Mouse (Mus musculus) lung, embryonic 15.5 days (tissue): Measurements from ENCODE around the gene Ptrh2. TPM values are rescaled to one million over a fixed set of nuclear protein-coding genes. Genes with fewer than 3 reads are reported as not detected.

Experiments
- ATAC-seq: fragments of 200-750 bp; cut with Nextera tagmentation; 2 replicates; pipeline ENCODE4 v1.8.0; 2017; ENCODE audit warnings: moderate number of reproducible peaks, borderline replicate concordance; ENCODE audit not compliant: low FRiP score, low TSS enrichment; ENCODE audit errors: extremely low read depth
- H3K27ac ChIP-seq: fragments of 300-500 bp; sonication (generic); 2 replicates; pipeline ENCODE4 v1.5.1; 2015; ENCODE audit warnings: moderate library complexity, mild to moderate bottlenecking, inconsistent platforms
- H3K27me3 ChIP-seq: fragments of 300-500 bp; sonication (generic); 2 replicates; pipeline ENCODE4 v1.6.1; 2015; ENCODE audit warnings: inconsistent platforms
- H3K36me3 ChIP-seq: fragments of 300-500 bp; sonication (generic); 2 replicates; pipeline ENCODE4 v1.6.1; 2015; ENCODE audit warnings: inconsistent platforms
- H3K4me1 ChIP-seq: fragments of 300-500 bp; sonication (generic); 2 replicates; pipeline ENCODE4 v1.6.1; 2015; ENCODE audit warnings: inconsistent platforms
- H3K4me2 ChIP-seq: fragments of 300-500 bp; sonication (generic); 2 replicates; pipeline ENCODE4 v1.6.1; 2015; ENCODE audit warnings: inconsistent platforms, mild to moderate bottlenecking, moderate library complexity
- H3K4me3 ChIP-seq: fragments of 300-500 bp; sonication (generic); 2 replicates; pipeline ENCODE4 v1.5.1; 2015; ENCODE audit warnings: mild to moderate bottlenecking, inconsistent platforms
- H3K9ac ChIP-seq: fragments of 300-500 bp; sonication (generic); 2 replicates; pipeline ENCODE4 v1.6.1; 2015; ENCODE audit warnings: inconsistent platforms
- H3K9me3 ChIP-seq: fragments of 300-500 bp; sonication (generic); 2 replicates; pipeline ENCODE4 v1.6.1; 2016; ENCODE audit warnings: inconsistent platforms
- WGBS: fragments of 180-500 bp; shearing (Covaris S2); methylation state at CpG from one replicate; pipeline ENCODE4 v1.1.7; 2015; 5-methylcytosine and 5-hydroxymethylcytosine counted together
- polyA plus RNA-seq: library from polyadenylated mRNA; unstranded; fragments of >200 nt; fragmentation: Nextera tagmentation; extraction: Ambion mirVana; gene quantifications from 2 replicates; pipeline ENCODE4 v1.2.1, GENCODE M21; 2015

Ptrh2 gene
- polyA plus RNA-seq, 1 experiment from 2014 or later, result 32.0 TPM

GRCm38 (mm10) chr11:86701151-86701550 lies 17.4 kb downstream of the Ptrh2 start:
- Histone ChIP-seq H3K9me3 (no peaks in the 10 kb centered on the region), H3K27ac (no peak overlapping the region), H3K36me3 (peaks cover 90% of the 10 kb centered on the region), H3K4me2 (no peak overlapping the region), H3K4me1 (no peaks in the 10 kb centered on the region), H3K9ac (no peak overlapping the region), H3K27me3 (no peaks in the 10 kb centered on the region), H3K4me3 (no peak overlapping the region)
- no peak for ATAC-seq
- WGBS, result 91% methylated on average over 4 of the region's 4 CpGs

DNA sequence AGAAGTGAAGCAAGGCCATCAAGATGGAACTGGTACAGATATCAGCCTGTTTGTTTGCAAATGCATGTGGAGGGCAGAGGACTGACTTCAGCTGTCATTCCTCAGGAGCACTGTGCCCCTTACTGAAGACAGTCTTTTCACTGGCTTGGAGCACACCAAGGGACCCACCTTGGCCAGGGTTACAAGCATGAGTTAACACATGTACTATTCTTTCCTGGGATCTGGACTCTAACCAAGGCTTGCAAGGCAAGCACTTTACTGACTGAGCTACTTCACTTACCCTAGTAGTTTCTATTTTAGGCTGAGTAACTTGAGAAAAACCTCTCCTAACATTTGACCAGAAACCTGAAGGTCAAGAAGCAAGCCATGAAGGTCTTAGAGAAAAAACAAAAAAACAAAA lies 30.8 kb downstream of the Ptrh2 start:
- H3K4me1 ChIP-seq, result no peaks in the 10 kb centered on the region
- no peak for ATAC-seq
- peaks cover 69% of the 10 kb centered on the region for H3K36me3 ChIP-seq
- H3K27ac ChIP-seq, result no peak overlapping the region
- no peak overlapping the region for H3K9ac ChIP-seq
- H3K27me3 ChIP-seq, result no peaks in the 10 kb centered on the region
- no peaks in the 10 kb centered on the region for H3K9me3 ChIP-seq
- H3K4me3 ChIP-seq, result no peak overlapping the region
- H3K4me2 ChIP-seq, result no peak overlapping the region

DNA sequence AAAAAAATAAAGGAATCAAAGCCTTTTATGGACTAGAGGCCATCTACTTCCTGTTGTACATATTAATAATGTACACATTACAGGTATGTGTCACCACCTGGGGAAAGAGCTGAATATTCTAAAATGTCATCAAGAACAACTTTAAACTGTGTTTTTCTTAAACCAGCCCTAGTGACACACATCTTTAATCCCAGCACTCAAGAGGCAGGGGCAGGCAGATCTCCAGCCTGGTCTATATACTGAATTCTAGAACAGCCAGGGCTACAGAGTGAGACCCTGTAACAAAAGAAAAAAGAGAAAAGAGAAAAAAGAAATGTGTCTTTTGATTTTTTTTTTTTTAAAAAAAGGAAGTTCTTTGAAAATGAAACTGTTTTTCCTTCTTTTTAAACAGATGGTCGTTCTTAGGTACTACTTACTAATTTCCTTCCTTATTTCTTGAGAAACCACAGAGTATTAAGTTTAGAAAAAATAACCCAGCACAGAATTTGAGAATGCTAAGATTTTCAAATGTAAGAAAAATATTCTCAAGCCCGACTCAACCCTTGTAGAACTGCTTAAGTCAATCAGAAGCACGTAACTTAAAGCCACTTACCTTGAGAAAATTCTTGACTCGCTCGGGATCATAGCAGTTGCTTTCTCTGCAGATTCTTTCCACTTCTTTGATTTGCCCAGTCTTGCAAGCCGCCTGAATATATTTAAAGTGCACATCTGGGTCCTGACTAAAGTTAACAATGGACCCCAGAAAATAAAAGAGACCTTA lies 33.7 kb downstream of the Ptrh2 start:
- peaks cover 62% of the 10 kb centered on the region for H3K36me3 ChIP-seq
- 86% methylated on average over 6 of the region's 6 CpGs for WGBS
- no peaks in the 10 kb centered on the region for H3K9me3 ChIP-seq
- no peak overlapping the region for H3K9ac ChIP-seq
- H3K4me3 ChIP-seq, result no peak overlapping the region
- H3K4me1 ChIP-seq, result no peaks in the 10 kb centered on the region
- no peak for ATAC-seq
- H3K27ac ChIP-seq, result no peak overlapping the region
- H3K4me2 ChIP-seq, result no peak overlapping the region
- no peaks in the 10 kb centered on the region for H3K27me3 ChIP-seq

DNA sequence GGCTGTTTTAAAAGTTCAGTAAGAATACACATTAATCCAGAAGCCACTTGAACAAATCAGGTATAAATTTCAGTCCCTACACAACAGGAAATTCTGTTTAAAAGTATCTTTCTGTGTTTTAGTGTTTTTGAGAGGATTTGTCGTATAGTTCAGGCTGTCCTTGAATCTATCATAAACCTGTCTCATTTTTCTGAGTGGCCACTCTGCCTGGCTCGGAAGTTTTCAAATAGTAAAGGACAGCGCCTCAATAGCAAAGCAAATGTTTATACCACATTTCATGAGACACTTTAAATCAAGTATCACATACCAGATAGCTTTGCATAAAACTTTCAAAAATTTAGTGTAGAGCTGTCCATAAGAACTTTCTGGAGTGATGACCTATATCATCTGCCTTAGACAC lies 34.6 kb downstream of the Ptrh2 start:
- no peak overlapping the region for H3K4me3 ChIP-seq
- ATAC-seq, result no peak
- no peak overlapping the region for H3K4me2 ChIP-seq
- H3K9ac ChIP-seq, result no peak overlapping the region
- WGBS, result 83% methylated on average over 3 of the region's 3 CpGs
- H3K4me1 ChIP-seq, result no peaks in the 10 kb centered on the region
- H3K9me3 ChIP-seq, result no peaks in the 10 kb centered on the region
- H3K36me3 ChIP-seq, result peaks cover 64% of the 10 kb centered on the region
- H3K27ac ChIP-seq, result no peak overlapping the region
- no peaks in the 10 kb centered on the region for H3K27me3 ChIP-seq

DNA sequence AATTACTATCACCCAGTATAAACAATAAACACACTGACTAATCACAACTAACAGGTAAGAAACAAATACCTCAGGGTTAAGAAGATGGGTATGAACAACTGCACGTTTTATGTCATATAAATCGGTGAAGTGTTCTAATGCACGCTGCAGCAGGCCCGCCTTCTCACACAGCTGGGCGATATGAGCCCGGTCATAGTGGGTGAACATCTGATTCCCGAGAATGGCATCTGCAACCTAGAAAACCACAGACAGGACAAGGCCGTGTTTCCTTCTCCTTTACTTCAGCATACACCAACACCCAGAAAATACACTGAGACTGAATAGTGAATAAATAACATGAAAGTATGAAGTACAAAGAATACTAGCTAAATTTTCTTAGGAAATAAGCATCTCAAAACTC lies 35.6 kb downstream of the Ptrh2 start:
- peaks cover 66% of the 10 kb centered on the region for H3K36me3 ChIP-seq
- H3K27me3 ChIP-seq, result no peaks in the 10 kb centered on the region
- H3K9ac ChIP-seq, result no peak overlapping the region
- no peaks in the 10 kb centered on the region for H3K9me3 ChIP-seq
- no peaks in the 10 kb centered on the region for H3K4me1 ChIP-seq
- 85% methylated on average over 8 of the region's 8 CpGs for WGBS
- no peak for ATAC-seq
- no peak overlapping the region for H3K27ac ChIP-seq
- H3K4me2 ChIP-seq, result no peak overlapping the region
- no peak overlapping the region for H3K4me3 ChIP-seq

DNA sequence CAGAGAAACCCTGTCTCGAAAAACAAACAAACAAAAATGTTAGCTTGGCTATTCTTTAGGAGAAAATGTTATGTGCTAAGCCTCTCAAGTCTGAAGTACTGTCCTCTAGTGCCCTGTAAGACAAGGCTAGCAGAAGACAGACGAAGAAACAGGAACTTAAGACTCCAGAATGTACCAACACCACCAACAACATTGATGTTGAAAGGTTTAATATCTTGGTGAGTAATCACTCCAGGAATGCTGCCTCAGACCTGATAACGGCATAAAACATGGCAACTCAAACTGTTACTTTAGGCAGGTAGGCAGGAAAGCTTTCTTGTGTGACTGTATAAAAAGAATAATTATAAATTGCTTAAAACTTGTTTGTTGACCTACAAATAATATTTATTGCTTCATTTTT lies 40.2 kb downstream of the Ptrh2 start:
- no peaks in the 10 kb centered on the region for H3K4me1 ChIP-seq
- 83% methylated on average over 3 of the region's 3 CpGs for WGBS
- ATAC-seq, result no peak
- no peak overlapping the region for H3K4me3 ChIP-seq
- no peak overlapping the region for H3K27ac ChIP-seq
- H3K27me3 ChIP-seq, result no peaks in the 10 kb centered on the region
- no peak overlapping the region for H3K4me2 ChIP-seq
- H3K36me3 ChIP-seq, result peaks cover 66% of the 10 kb centered on the region
- no peak overlapping the region for H3K9ac ChIP-seq
- H3K9me3 ChIP-seq, result no peaks in the 10 kb centered on the region

GRCm38 (mm10) chr11:86724982-86725381 lies 41.2 kb downstream of the Ptrh2 start:
- H3K4me3 ChIP-seq, result no peak overlapping the region
- H3K4me2 ChIP-seq, result no peak overlapping the region
- peaks cover 63% of the 10 kb centered on the region for H3K36me3 ChIP-seq
- H3K27me3 ChIP-seq, result no peaks in the 10 kb centered on the region
- no peak overlapping the region for H3K9ac ChIP-seq
- H3K9me3 ChIP-seq, result no peaks in the 10 kb centered on the region
- no peak for ATAC-seq
- H3K4me1 ChIP-seq, result no peaks in the 10 kb centered on the region
- WGBS, result 65% methylated on average over 7 of the region's 7 CpGs
- H3K27ac ChIP-seq, result no peak overlapping the region

- Histone ChIP-seq H3K9me3 (no peaks in the 10 kb centered on the region), H3K36me3 (peaks cover 60% of the 10 kb centered on the region), H3K27ac (no peak overlapping the region), H3K4me2 (no peak overlapping the region), H3K4me1 (no peaks in the 10 kb centered on the region), H3K27me3 (no peaks in the 10 kb centered on the region), H3K9ac (no peak overlapping the region), H3K4me3 (no peak overlapping the region)
- no peak for ATAC-seq
Observed at GRCm38 (mm10) chr11:86725607-86726006, 41.8 kb downstream of the Ptrh2 start.

- H3K9me3 ChIP-seq, result no peaks in the 10 kb centered on the region
- 79% methylated on average over 2 of the region's 2 CpGs for WGBS
- H3K27ac ChIP-seq, result no peak overlapping the region
- H3K4me3 ChIP-seq, result no peak overlapping the region
- H3K36me3 ChIP-seq, result peaks cover 65% of the 10 kb centered on the region
- H3K4me2 ChIP-seq, result no peak overlapping the region
- H3K9ac ChIP-seq, result no peak overlapping the region
- ATAC-seq, result no peak
- H3K4me1 ChIP-seq, result no peaks in the 10 kb centered on the region
- H3K27me3 ChIP-seq, result no peaks in the 10 kb centered on the region
Observed at GRCm38 (mm10) chr11:86731443-86731842, 47.7 kb downstream of the Ptrh2 start.

DNA sequence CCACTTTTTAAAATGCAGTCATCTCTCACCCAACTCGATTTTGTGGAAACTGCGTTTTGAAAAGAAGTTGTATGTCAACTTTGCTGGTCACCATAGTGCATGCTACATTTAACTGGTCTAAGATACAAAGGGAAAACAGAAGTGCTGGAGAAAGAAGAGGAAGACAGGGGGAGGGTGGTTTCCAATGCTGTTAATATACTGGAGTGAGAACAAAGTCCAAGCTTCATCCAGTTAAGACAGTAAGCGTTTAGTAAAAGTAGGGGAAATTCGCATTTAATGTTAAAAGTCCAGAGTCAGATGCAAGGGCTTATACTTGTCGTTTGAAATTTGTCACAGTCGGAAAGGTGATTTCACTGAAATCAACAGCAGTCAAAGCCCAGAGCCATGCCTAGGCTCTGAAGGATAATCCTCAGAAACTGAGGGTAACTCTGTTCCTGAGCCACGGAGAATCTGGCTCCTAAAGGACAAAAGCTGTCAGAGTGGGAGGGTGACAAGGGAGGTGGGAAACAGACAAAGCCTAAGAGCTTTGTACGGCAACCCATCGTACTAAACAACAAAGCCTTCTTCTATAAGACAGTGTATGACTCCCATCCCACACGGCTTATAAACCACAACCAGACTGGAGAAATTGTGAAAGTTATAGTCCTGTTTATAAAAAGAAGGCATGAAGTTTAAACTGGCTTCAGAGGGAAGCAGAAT lies 50.6 kb downstream of the Ptrh2 start:
- Histone ChIP-seq H3K9me3 (no peaks in the 10 kb centered on the region), H3K27ac (no peak overlapping the region), H3K4me3 (no peak overlapping the region), H3K4me1 (no peaks in the 10 kb centered on the region), H3K36me3 (peaks cover 47% of the 10 kb centered on the region), H3K9ac (no peak overlapping the region), H3K27me3 (no peaks in the 10 kb centered on the region), H3K4me2 (no peak overlapping the region)
- WGBS, result 83% methylated on average over 10 of the region's 10 CpGs
- no peak for ATAC-seq

DNA sequence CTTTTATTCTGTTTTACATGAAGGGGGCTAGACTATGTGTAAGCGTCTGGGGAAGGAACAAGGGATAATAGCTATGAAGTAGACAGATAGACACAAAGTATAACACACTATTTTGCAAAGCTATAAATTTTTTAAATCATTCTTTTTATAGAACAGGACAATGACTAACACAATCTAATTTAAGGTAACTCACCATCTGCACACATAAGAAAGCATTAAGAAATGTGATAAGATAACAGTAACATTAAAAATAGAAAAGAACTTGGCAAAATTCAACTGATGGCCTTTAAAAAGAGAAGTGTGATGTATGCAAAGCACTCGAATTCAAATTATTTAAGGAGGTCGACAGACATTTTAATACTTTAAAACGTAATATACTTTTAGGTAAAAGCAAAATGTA lies 51.2 kb downstream of the Ptrh2 start:
- Histone ChIP-seq H3K27me3 (no peaks in the 10 kb centered on the region), H3K4me2 (no peak overlapping the region), H3K9me3 (no peaks in the 10 kb centered on the region), H3K9ac (no peak overlapping the region), H3K4me3 (no peak overlapping the region), H3K4me1 (no peaks in the 10 kb centered on the region), H3K27ac (no peak overlapping the region), H3K36me3 (peaks cover 43% of the 10 kb centered on the region)
- no peak for ATAC-seq
- WGBS, result 86% methylated on average over 4 of the region's 4 CpGs

DNA sequence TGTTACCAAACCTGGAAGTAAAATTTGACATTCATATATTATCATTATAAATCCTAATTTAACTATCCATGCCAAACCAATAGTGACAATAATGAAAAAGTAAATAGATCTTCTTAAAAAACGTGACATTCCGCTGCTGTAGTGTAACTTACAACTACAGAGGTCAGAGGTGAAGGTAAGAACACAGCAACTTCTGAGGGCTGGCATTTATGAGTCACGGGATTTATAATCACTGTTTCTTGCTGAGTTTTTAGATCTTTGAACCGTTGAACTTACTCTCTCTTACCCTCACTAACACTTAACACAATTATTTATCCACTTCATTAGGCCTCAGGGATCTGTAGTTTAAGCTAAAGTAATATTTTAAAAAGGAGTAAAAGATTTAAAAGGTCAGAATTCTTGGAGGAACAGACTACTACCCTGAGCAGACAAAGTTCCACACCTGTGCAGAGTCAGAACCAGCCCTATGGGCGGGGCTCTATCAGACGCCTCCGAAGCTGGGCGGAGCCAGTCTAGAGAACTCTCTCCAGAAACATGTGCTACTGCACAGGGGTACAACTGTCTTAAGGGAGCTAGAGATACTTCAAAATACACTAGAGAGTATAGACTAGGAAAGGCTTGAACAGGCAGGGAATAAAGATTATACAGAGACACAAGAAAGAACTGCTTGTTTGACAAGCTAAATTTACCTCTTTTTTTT lies 53.7 kb downstream of the Ptrh2 start:
- no peak overlapping the region for H3K4me3 ChIP-seq
- no peaks in the 10 kb centered on the region for H3K4me1 ChIP-seq
- peaks cover 24% of the 10 kb centered on the region; the same call in 1 of the 2 replicates for H3K36me3 ChIP-seq
- H3K4me2 ChIP-seq, result no peak overlapping the region
- H3K9me3 ChIP-seq, result no peaks in the 10 kb centered on the region
- no peak for ATAC-seq
- H3K27me3 ChIP-seq, result no peaks in the 10 kb centered on the region
- 66% methylated on average over 8 of the region's 8 CpGs for WGBS
- H3K9ac ChIP-seq, result no peak overlapping the region
- H3K27ac ChIP-seq, result no peak overlapping the region
